Mouse (Mus musculus): ENCODE data around the gene Rars2.

- TF ChIP-seq POLR2A (IDR thresholded peaks at IDR 0.05; ENCODE audit: extremely low read depth, insufficient read depth, low read length), result no peak
- TF ChIP-seq CTCF (IDR thresholded peaks at IDR 0.05; ENCODE audit: extremely low read depth, insufficient read depth, low read length), result no peak
Measured at GRCm38 (mm10) chr4:34644779-34645178, 30.0 kb downstream of the Rars2 start.

Measured in cortical plate, adult 2 months (tissue).